Mouse (Mus musculus) urinary bladder, postnatal 10 days (tissue): Measurements from ENCODE around the gene Gm36864.

Source experiments
- DNase-seq: peaks from one replicate; pipeline ENCODE4 v3.0.0; 2022; ENCODE audit warnings: low spot score

The Gm36864 gene

GRCm38 (mm10) chr7:44257278-44257677 is 21.3 kb downstream of the Gm36864 start, which contains the start of gene Acp4:
TSS of gene Acp4 (minus strand) at chr7:44257378.
- no peak for DNase-seq

GRCm38 (mm10) chr7:44260410-44260809 is 24.4 kb downstream of the Gm36864 start:
- DNase-seq: no peak

GRCm38 (mm10) chr7:44261147-44261546 is 25.2 kb downstream of the Gm36864 start, which contains the start of gene Gm15517:
TSS of gene Gm15517 (plus strand) at chr7:44261447.
- DNase-seq: no peak

- peak; percentile 79 for DNase-seq
These were observed 27.0 kb downstream of the Gm36864 start for GRCm38 (mm10) chr7:44262791-44263643.

- DNase-seq: no peak
These were observed 32.1 kb downstream of the Gm36864 start for GRCm38 (mm10) chr7:44268117-44268516.

- no peak for DNase-seq
These were observed 33.4 kb downstream of the Gm36864 start for GRCm38 (mm10) chr7:44269397-44269796.

GRCm38 (mm10) chr7:44271309-44271708 is 35.3 kb downstream of the Gm36864 start:
- DNase-seq: no peak

- no peak for DNase-seq
These were observed 36.6 kb downstream of the Gm36864 start for GRCm38 (mm10) chr7:44272546-44272945.

GRCm38 (mm10) chr7:44273446-44273845 is 37.5 kb downstream of the Gm36864 start:
- DNase-seq: no peak

GRCm38 (mm10) chr7:44274096-44274495 is 38.1 kb downstream of the Gm36864 start:
- no peak for DNase-seq

- DNase-seq: no peak
These were observed 39.6 kb downstream of the Gm36864 start for GRCm38 (mm10) chr7:44275546-44275945.

- DNase-seq: no peak
These were observed 40.7 kb downstream of the Gm36864 start for GRCm38 (mm10) chr7:44276461-44277249.

- DNase-seq: no peak
These were observed 41.3 kb downstream of the Gm36864 start for GRCm38 (mm10) chr7:44277250-44277622.

- DNase-seq: no peak
These were observed 45.0 kb downstream of the Gm36864 start for GRCm38 (mm10) chr7:44280959-44281358.

GRCm38 (mm10) chr7:44281586-44281985 is 45.6 kb downstream of the Gm36864 start:
- no peak for DNase-seq

- DNase-seq: no peak
These were observed 51.8 kb downstream of the Gm36864 start for GRCm38 (mm10) chr7:44287760-44288159.

- DNase-seq: no peak
These were observed 55.0 kb downstream of the Gm36864 start for GRCm38 (mm10) chr7:44290986-44291385.

GRCm38 (mm10) chr7:44291418-44291817 is 55.4 kb downstream of the Gm36864 start:
- no peak for DNase-seq
